Mouse (Mus musculus) heart, adult 8-10 months (tissue): ENCODE measurements around the gene Vdr. TPM values are rescaled to one million over a fixed set of nuclear protein-coding genes. Genes with fewer than 3 reads are reported as not detected.

Experiments used
- DNase-seq: peaks from one replicate; pipeline ENCODE4 v3.0.0; 2022; ENCODE audit warnings: low spot score
- total RNA-seq, 4 experiments: library from RNA; stranded (reverse); gene quantifications; 2 replicates each; pipeline ENCODE4 v1.2.4; 2022

Gene Vdr
- total RNA-seq, 4 experiments from 2014 or later: 0.98 to 1.6 (median 1.4) TPM

GRCm38 (mm10) chr15:97830253-97830787 lies 80.1 kb downstream of the Vdr start:
- peak; percentile 35 for DNase-seq

GRCm38 (mm10) chr15:97829432-97829831 lies 81.0 kb downstream of the Vdr start:
- DNase-seq: no peak

GRCm38 (mm10) chr15:97828901-97829338 lies 81.5 kb downstream of the Vdr start:
- DNase-seq: peak; percentile 57

GRCm38 (mm10) chr15:97828221-97828842 lies 82.1 kb downstream of the Vdr start:
- no peak for DNase-seq

GRCm38 (mm10) chr15:97827401-97827800 lies 83.0 kb downstream of the Vdr start:
- DNase-seq: no peak

- DNase-seq: no peak
Measured at GRCm38 (mm10) chr15:97826588-97827261, 83.7 kb downstream of the Vdr start.

- DNase-seq: no peak
Measured at GRCm38 (mm10) chr15:97825941-97826587, 84.4 kb downstream of the Vdr start.

- DNase-seq: peak; percentile 85
Measured at GRCm38 (mm10) chr15:97825071-97825940, 85.1 kb downstream of the Vdr start.

GRCm38 (mm10) chr15:97824042-97824441 lies 86.4 kb downstream of the Vdr start:
- DNase-seq: peak; percentile 53

- DNase-seq: no peak
Measured at GRCm38 (mm10) chr15:97823479-97823878, 87.0 kb downstream of the Vdr start.

GRCm38 (mm10) chr15:97822545-97823228 lies 87.7 kb downstream of the Vdr start:
- no peak for DNase-seq

GRCm38 (mm10) chr15:97821983-97822363 lies 88.5 kb downstream of the Vdr start:
- DNase-seq: no peak

GRCm38 (mm10) chr15:97821321-97821982 lies 89.0 kb downstream of the Vdr start:
- peak; percentile 63 for DNase-seq

GRCm38 (mm10) chr15:97819937-97820336 lies 90.5 kb downstream of the Vdr start:
- DNase-seq: no peak

GRCm38 (mm10) chr15:97816199-97816994 lies 94.0 kb downstream of the Vdr start:
- DNase-seq: no peak

- DNase-seq: no peak
Measured at GRCm38 (mm10) chr15:97815254-97815653, 95.2 kb downstream of the Vdr start.

- no peak for DNase-seq
Measured at GRCm38 (mm10) chr15:97814703-97815102, 95.7 kb downstream of the Vdr start.

GRCm38 (mm10) chr15:97813452-97814204 lies 96.8 kb downstream of the Vdr start:
- peak; percentile 55 for DNase-seq

GRCm38 (mm10) chr15:97812875-97813274 lies 97.6 kb downstream of the Vdr start:
- no peak for DNase-seq
